Mouse (Mus musculus): ENCODE data around the gene Rpl18a. TPM values are rescaled to one million over a fixed set of nuclear protein-coding genes. Genes with fewer than 3 reads are reported as not detected.
"Not testable (repeated sequence)": the region's sequence is repeated elsewhere in the genome, so short reads cannot be mapped to it uniquely, and the experiment has no call there.

Gene Rpl18a
- total RNA-seq, 2 experiments from 2014 or later: 1,266 to 1,294 TPM

- no peak for DNase-seq
Observed at GRCm38 (mm10) chr8:70903112-70903511, 5.9 kb upstream of the Rpl18a start.

- no peak for DNase-seq
Observed at GRCm38 (mm10) chr8:70902211-70902610, 5.0 kb upstream of the Rpl18a start.

GRCm38 (mm10) chr8:70900872-70901387, 3.7 kb upstream of the Rpl18a start:
- DNase-seq: no peak

- no peak for DNase-seq
Observed at GRCm38 (mm10) chr8:70899226-70899625, 2.0 kb upstream of the Rpl18a start.

- no peak for DNase-seq
Observed at GRCm38 (mm10) chr8:70898661-70899198, 1.5 kb upstream of the Rpl18a start.

- peak; percentile 91 for DNase-seq
Observed at GRCm38 (mm10) chr8:70897681-70898413, 635 bp upstream of the Rpl18a start.

- DNase-seq: no peak
Observed at GRCm38 (mm10) chr8:70896316-70897020, 744 bp downstream of the Rpl18a start.

GRCm38 (mm10) chr8:70895571-70896259, 1.5 kb downstream of the Rpl18a start:
- DNase-seq: not testable (repeated sequence)

GRCm38 (mm10) chr8:70894771-70895545, 2.3 kb downstream of the Rpl18a start:
- no peak for DNase-seq

GRCm38 (mm10) chr8:70894385-70894720, 2.9 kb downstream of the Rpl18a start:
- DNase-seq: no peak

- DNase-seq: peak; percentile 88
Observed at GRCm38 (mm10) chr8:70893656-70894384, 3.4 kb downstream of the Rpl18a start.

- no peak for DNase-seq
Observed at GRCm38 (mm10) chr8:70892896-70893655, 4.1 kb downstream of the Rpl18a start.

GRCm38 (mm10) chr8:70892022-70892895, 5.0 kb downstream of the Rpl18a start, which contains the start of gene Slc5a5:
Gene Slc5a5 (minus strand): TSS chr8:70892757.
- DNase-seq: no peak

GRCm38 (mm10) chr8:70891356-70891755, 5.9 kb downstream of the Rpl18a start:
- no peak for DNase-seq

GRCm38 (mm10) chr8:70890656-70891055, 6.6 kb downstream of the Rpl18a start:
- DNase-seq: no peak

GRCm38 (mm10) chr8:70887669-70888068, 9.5 kb downstream of the Rpl18a start:
- DNase-seq: no peak

GRCm38 (mm10) chr8:70885612-70886011, 11.6 kb downstream of the Rpl18a start:
- DNase-seq: peak; percentile 70

GRCm38 (mm10) chr8:70884683-70885082, 12.5 kb downstream of the Rpl18a start:
- no peak for DNase-seq

- DNase-seq: no peak
Observed at GRCm38 (mm10) chr8:70884186-70884585, 13.0 kb downstream of the Rpl18a start.
